Mouse (Mus musculus) cerebellum, adult 2 months (tissue): ENCODE measurements at regions not wholly inside any gene's neighbourhood (a gene's known extent, or its start where the extent isn't known, plus 50 kb on each side); places are given as distances from the start of the nearest gene placed in this dataset.

ENCODE experiments used
- CTCF ChIP-seq: fragments of 200-500 bp; IDR thresholded peaks from 2 replicates; pipeline ENCODE4 v1.5.1; 2011; ENCODE audit warnings: low read depth, mild to moderate bottlenecking, control low read depth, low read length, moderate library complexity, borderline replicate concordance; ENCODE audit not compliant: insufficient read depth
- POLR2A ChIP-seq: fragments of 200-500 bp; IDR thresholded peaks from 2 replicates; pipeline ENCODE4 v1.6.1; 2011; ENCODE audit warnings: low read length, control low read depth, borderline replicate concordance; ENCODE audit not compliant: insufficient read depth

- TF ChIP-seq POLR2A (no peak), CTCF (no peak)
Measured at GRCm38 (mm10) chr12:66027535-66027934, 256.7 kb downstream of the Rpl10l start.
